Mouse (Mus musculus): ENCODE data around the gene Apoe. TPM values are rescaled to one million over a fixed set of nuclear protein-coding genes. Genes with fewer than 3 reads are reported as not detected.

Apoe gene
- polyA plus RNA-seq, 1 experiment from 2014 or later: 1,470 TPM

DNA sequence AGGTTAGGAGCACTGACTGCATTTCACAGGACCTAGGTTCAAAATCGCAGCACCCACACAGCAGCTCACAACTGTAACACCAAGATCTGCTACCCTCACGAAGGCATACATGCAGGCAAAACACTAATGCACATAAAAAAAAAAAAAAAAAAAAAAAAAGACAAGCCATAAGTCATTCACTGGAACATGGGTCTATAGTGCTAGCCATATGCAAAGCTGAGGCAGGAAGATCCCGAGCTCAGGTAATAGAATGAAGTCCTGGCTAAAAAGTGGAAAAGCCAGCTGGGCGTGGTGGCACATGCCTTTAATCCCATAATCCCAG, 800 bp upstream of the Apoe start:
- Histone ChIP-seq H3K36me3 (ENCODE audit: control insufficient read depth, insufficient read depth, low read length) (peaks cover 26% of the 10 kb centered on the region), H3K27ac (ENCODE audit: low read depth, low read length) (peak overlapping the region; percentile 68; the same call in 1 of the 2 replicates), H3K27me3 (replicated peaks; ENCODE audit: control insufficient read depth, insufficient read depth, low read length) (no peaks in the 10 kb centered on the region), H3K4me3 (ENCODE audit: low read depth, low read length) (no peak overlapping the region), H3K4me2 (peak overlapping the region; percentile 76; the same call in 1 of the 2 replicates), H3K4me1 (replicated peaks; ENCODE audit: control insufficient read depth, insufficient read depth, low read length) (peaks cover 59% of the 10 kb centered on the region), H3K9me3 (ENCODE audit: control insufficient read depth, low read length) (no peaks in the 10 kb centered on the region), H3K9ac (ENCODE audit: low read depth, low read length) (no peak overlapping the region)
- DNase-seq (ENCODE audit: low spot score): no peak
- ATAC-seq (replicated peaks; ENCODE audit: low FRiP score): no peak
- WGBS: 60% methylated on average over 4 of the region's 4 CpGs

DNA sequence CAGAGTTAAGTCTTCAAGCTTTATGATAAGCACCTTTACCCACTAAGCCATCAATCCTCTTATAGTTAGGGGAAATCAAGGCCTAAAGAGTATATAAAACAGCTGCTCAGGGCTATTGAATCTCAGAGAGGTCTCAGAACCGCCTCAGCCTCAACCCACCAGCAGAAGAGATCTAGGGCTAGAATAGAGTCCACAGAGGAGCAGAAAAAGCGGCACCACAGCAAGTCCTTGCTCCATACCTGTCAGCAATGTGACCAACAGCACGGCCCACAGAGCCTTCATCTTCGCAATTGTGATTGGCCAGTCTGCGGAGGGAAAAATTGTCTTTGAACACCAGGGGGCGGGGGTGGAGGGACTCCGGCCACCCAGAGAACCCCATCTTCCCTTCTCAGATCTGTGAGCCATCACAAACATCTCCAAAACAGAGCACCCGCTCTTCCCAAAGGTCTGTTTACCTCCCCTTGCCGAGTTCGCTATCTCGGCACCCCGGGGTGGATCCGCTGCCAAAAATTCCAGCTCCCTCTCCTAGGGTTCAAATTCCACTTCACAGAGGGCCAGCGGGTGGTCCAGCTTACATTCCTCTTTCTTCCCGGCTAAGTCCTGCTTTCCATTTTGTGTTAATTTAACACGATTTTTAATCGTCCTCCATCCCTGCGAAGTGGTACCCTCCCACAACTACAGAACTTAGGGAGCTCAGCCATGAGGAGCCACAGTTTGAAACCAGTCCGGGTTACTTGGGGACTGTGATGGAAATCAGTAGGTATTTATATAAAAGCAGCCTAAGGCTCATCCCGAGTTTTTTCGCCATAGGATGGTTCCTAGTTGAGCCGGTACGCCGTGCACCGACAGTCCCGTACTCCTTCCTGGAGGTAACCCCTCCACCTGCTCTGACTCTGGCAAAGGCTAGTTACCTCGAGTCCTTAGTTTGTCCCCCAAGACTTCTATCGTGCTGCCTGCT, 760 bp downstream of the Apoe start:
- peak overlapping the region; percentile 68 for H3K27ac ChIP-seq (ENCODE audit: low read depth, low read length)
- no peaks in the 10 kb centered on the region for H3K27me3 ChIP-seq (replicated peaks; ENCODE audit: control insufficient read depth, insufficient read depth, low read length)
- 4% methylated on average over 28 of the region's 28 CpGs for WGBS
- peak overlapping the region; percentile 69 for H3K9ac ChIP-seq (ENCODE audit: low read depth, low read length)
- peak overlapping the region; percentile 58 for H3K4me3 ChIP-seq (ENCODE audit: low read depth, low read length)
- no peak for DNase-seq (ENCODE audit: low spot score)
- peaks cover 22% of the 10 kb centered on the region for H3K36me3 ChIP-seq (ENCODE audit: control insufficient read depth, insufficient read depth, low read length)
- peak overlapping the region; percentile 76 for H3K4me2 ChIP-seq
- no peaks in the 10 kb centered on the region for H3K9me3 ChIP-seq (ENCODE audit: control insufficient read depth, low read length)
- no peak for ATAC-seq (replicated peaks; ENCODE audit: low FRiP score)
- peaks cover 75% of the 10 kb centered on the region for H3K4me1 ChIP-seq (replicated peaks; ENCODE audit: control insufficient read depth, insufficient read depth, low read length)

DNA sequence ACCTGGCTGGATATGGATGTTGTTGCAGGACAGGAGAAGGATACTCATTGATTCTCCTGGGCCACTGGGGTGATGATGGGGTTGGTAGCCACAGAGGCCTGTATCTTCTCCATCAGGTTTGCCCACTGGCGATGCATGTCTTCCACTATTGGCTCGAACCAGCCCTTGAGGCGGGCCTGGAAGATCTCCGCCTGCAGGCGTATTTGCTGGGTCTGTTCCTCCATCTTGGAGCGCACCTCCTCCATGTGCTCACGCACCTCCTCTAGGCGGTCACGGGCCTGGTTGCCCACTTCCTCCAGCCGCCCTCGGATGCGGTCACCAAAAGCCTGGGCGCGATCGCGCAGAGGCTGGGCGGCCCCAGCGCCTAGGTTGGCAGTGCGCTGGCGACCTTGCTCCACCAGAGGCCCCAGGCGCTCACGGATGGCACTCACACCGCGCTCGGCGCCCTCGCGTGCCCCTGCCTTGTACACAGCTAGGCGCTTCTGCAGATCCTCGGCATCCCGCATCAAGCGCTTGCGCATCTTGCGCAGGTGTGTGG, 2.6 kb downstream of the Apoe start:
- ATAC-seq (replicated peaks; ENCODE audit: low FRiP score): no peak
- Histone ChIP-seq H3K4me3 (ENCODE audit: low read depth, low read length) (peak overlapping the region; percentile 58), H3K4me2 (peak overlapping the region; percentile 76), H3K36me3 (ENCODE audit: control insufficient read depth, insufficient read depth, low read length) (peaks cover 12% of the 10 kb centered on the region), H3K27me3 (replicated peaks; ENCODE audit: control insufficient read depth, insufficient read depth, low read length) (no peaks in the 10 kb centered on the region), H3K27ac (ENCODE audit: low read depth, low read length) (peak overlapping the region; percentile 17; the same call in 1 of the 2 replicates), H3K4me1 (replicated peaks; ENCODE audit: control insufficient read depth, insufficient read depth, low read length) (peaks cover 73% of the 10 kb centered on the region), H3K9me3 (ENCODE audit: control insufficient read depth, low read length) (no peaks in the 10 kb centered on the region), H3K9ac (ENCODE audit: low read depth, low read length) (no peak overlapping the region)
- DNase-seq (ENCODE audit: low spot score): no peak
- 83% methylated on average over 34 of the region's 34 CpGs for WGBS

DNA sequence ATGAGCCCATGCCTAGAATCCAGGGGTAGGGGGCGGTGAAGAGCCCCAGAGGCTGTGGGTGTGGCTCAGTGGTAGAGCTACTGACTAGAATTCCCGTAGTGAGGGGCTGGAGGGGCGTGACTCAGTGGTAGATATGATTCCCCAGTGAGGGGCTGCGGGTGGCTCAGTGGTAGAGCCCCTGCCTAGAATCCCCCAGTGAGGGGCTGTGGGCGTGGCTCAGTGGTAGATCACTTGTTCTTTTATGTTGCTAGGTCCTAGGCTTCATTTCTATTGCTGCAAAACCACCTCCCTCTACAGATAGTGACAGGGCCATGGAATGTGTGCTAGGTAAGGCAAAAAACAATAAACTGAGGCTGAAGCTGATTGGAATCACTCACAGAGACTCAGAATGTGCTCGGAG, 3.1 kb downstream of the Apoe start:
- no peak for DNase-seq (ENCODE audit: low spot score)
- Histone ChIP-seq H3K4me1 (replicated peaks; ENCODE audit: control insufficient read depth, insufficient read depth, low read length) (peaks cover 69% of the 10 kb centered on the region), H3K36me3 (ENCODE audit: control insufficient read depth, insufficient read depth, low read length) (peaks cover 12% of the 10 kb centered on the region), H3K9me3 (ENCODE audit: control insufficient read depth, low read length) (no peaks in the 10 kb centered on the region), H3K4me3 (ENCODE audit: low read depth, low read length) (no peak overlapping the region), H3K4me2 (peak overlapping the region; percentile 76), H3K27ac (ENCODE audit: low read depth, low read length) (peak overlapping the region; percentile 95; the same call in 1 of the 2 replicates), H3K9ac (ENCODE audit: low read depth, low read length) (no peak overlapping the region), H3K27me3 (replicated peaks; ENCODE audit: control insufficient read depth, insufficient read depth, low read length) (no peaks in the 10 kb centered on the region)
- WGBS: 43% methylated on average over 6 of the region's 6 CpGs
- ATAC-seq (replicated peaks; ENCODE audit: low FRiP score): no peak

DNA sequence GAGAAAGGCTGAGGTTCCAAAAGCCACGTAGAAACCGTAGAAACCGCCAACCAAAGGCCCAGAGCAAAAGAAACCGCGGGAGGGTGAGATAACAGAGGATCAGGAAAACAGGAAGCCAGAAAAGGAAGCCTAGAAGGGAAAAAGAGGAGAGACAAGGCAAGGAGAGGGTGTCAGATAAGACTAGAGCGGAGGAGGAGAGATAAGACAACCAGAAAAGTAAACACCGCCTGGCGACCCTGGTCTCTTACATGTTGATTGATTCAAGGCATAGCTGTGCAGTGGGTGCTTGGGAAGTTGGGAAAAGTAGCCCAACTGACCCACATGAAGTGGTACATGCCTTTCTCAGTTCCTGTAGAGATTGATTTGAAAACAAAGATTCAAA, 3.8 kb downstream of the Apoe start:
- Histone ChIP-seq H3K9ac (ENCODE audit: low read depth, low read length) (peak overlapping the region; percentile 32; the same call in 1 of the 2 replicates), H3K4me3 (ENCODE audit: low read depth, low read length) (peak overlapping the region; percentile 7; the same call in 1 of the 2 replicates), H3K4me2 (peak overlapping the region; percentile 76), H3K27ac (ENCODE audit: low read depth, low read length) (peak overlapping the region; percentile 95), H3K9me3 (ENCODE audit: control insufficient read depth, low read length) (no peaks in the 10 kb centered on the region), H3K36me3 (ENCODE audit: control insufficient read depth, insufficient read depth, low read length) (peaks cover 12% of the 10 kb centered on the region), H3K4me1 (replicated peaks; ENCODE audit: control insufficient read depth, insufficient read depth, low read length) (peaks cover 62% of the 10 kb centered on the region), H3K27me3 (replicated peaks; ENCODE audit: control insufficient read depth, insufficient read depth, low read length) (no peaks in the 10 kb centered on the region)
- DNase-seq (ENCODE audit: low spot score) (no peak), ATAC-seq (replicated peaks; ENCODE audit: low FRiP score) (no peak)
- 6% methylated on average over 8 of the region's 8 CpGs for WGBS

DNA sequence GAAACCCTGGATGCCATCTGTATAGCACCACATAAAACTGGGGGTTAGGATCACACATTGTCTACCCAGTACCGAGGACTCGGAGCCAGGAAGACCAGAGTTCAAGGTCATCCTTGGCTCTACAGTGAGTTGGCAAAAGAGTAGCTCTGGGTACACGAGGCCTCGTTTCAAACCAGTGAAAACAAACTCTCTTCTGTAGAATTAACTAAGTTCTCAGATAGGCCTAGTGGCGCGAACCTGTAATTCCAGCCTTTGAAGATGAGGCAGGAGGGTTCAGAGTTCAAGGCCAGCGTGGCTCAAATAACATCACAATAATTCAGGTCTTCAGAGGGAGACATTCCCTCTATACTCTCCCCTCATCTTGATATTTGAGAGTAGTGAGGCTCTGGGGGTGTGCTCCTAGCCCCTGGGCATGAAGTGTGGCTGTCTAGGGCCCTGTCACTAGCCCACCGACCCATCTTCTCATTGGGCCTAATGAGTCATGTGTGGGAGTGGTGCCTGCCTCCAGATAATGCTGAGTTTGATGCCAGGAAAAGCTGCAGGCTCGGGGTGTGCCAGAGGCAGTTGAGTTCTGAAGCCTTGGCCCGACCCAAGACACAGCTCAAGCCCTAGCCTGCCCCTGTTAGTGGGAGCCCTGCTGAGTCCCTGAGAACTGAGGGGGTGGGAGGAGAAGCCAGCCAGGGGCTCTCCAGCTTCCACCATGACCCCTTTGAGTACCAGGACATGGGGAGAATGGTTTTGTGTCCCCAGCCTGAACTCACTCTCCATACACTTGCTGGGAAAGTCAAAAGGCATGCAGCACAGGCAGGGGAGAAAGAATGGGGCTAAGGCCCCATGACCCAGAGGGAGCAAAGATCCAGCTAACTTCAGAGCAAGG, 4.4 kb downstream of the Apoe start:
- peaks cover 12% of the 10 kb centered on the region for H3K36me3 ChIP-seq (ENCODE audit: control insufficient read depth, insufficient read depth, low read length)
- H3K9ac ChIP-seq (ENCODE audit: low read depth, low read length): peak overlapping the region; percentile 32; the same call in 1 of the 2 replicates
- 48% methylated on average over 10 of the region's 10 CpGs for WGBS
- no peaks in the 10 kb centered on the region for H3K9me3 ChIP-seq (ENCODE audit: control insufficient read depth, low read length)
- no peak for ATAC-seq (replicated peaks; ENCODE audit: low FRiP score)
- peaks cover 57% of the 10 kb centered on the region for H3K4me1 ChIP-seq (replicated peaks; ENCODE audit: control insufficient read depth, insufficient read depth, low read length)
- peak overlapping the region; percentile 76 for H3K4me2 ChIP-seq
- peak overlapping the region; percentile 7; the same call in 1 of the 2 replicates for H3K4me3 ChIP-seq (ENCODE audit: low read depth, low read length)
- H3K27ac ChIP-seq (ENCODE audit: low read depth, low read length): peak overlapping the region; percentile 95
- no peak for DNase-seq (ENCODE audit: low spot score)
- H3K27me3 ChIP-seq (replicated peaks; ENCODE audit: control insufficient read depth, insufficient read depth, low read length): no peaks in the 10 kb centered on the region

DNA sequence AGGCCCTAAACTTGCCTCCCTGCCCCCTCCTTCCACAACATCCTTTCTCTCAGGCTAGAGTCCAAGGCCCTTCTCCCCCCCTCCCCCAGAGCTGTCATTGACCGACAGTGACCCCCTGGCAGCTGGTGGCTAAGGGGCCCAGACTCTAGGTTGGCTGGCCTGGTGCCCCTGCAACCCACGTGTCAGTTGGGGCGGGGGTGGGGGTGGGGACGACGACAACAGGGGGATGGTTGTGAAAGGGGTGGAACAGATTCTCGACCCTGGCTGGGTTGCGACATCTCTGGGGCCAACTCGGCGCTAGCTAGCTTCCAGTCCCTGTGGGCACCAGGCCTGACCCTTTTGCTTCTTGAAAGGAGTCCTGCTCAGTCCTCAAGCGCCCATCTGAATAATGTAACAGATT, 5.6 kb downstream of the Apoe start:
- no peak overlapping the region for H3K4me3 ChIP-seq (ENCODE audit: low read depth, low read length)
- 11% methylated on average over 10 of the region's 10 CpGs for WGBS
- DNase-seq (ENCODE audit: low spot score) (no peak), ATAC-seq (replicated peaks; ENCODE audit: low FRiP score) (peak; percentile 49)
- H3K4me1 ChIP-seq (replicated peaks; ENCODE audit: control insufficient read depth, insufficient read depth, low read length): peaks cover 47% of the 10 kb centered on the region
- peak overlapping the region; percentile 95 for H3K27ac ChIP-seq (ENCODE audit: low read depth, low read length)
- peak overlapping the region; percentile 10; the same call in 1 of the 2 replicates for H3K9ac ChIP-seq (ENCODE audit: low read depth, low read length)
- H3K4me2 ChIP-seq: peak overlapping the region; percentile 24
- H3K27me3 ChIP-seq (replicated peaks; ENCODE audit: control insufficient read depth, insufficient read depth, low read length): no peaks in the 10 kb centered on the region
- H3K9me3 ChIP-seq (ENCODE audit: control insufficient read depth, low read length): no peaks in the 10 kb centered on the region
- peaks cover 12% of the 10 kb centered on the region for H3K36me3 ChIP-seq (ENCODE audit: control insufficient read depth, insufficient read depth, low read length)
